In genomic region chr7:62419493-62420360, GRCm38 (mm10) we compare ENCODE assay signal across 8 mouse cellular contexts. TPM values are rescaled to one million over a fixed set of nuclear protein-coding genes. Genes with fewer than 3 reads are reported as not detected.
DNase-seq lines count a peak whose midpoint lies in the region; ATAC-seq and TF ChIP-seq lines count a peak whose summit lies in the region.

Gene Mkrn3, minus strand, starts transcription at chr7:62420139.

- peak within 1 kb of the TSS; percentile 76 for H3K4me2 ChIP-seq in embryonic facial prominence, embryonic 13.5 days
- H3K4me2 ChIP-seq in kidney, embryonic 14.5 days (replicated peaks; ENCODE audit: low read depth, low read length), result peak within 1 kb of the TSS; percentile 58
- H3K4me2 ChIP-seq in midbrain, postnatal 0 days (ENCODE audit: low read depth, low read length, poor library complexity, severe bottlenecking), result peak within 1 kb of the TSS; percentile 63
- H3K4me2 ChIP-seq in stomach, embryonic 16.5 days (ENCODE audit: low read depth, low read length), result peak within 1 kb of the TSS; percentile 75

- peak within 1 kb of the TSS; percentile 64; the same call in 1 of the 2 replicates for H3K27ac ChIP-seq in embryonic facial prominence, embryonic 13.5 days
- H3K27ac ChIP-seq in heart, embryonic 10.5 days, result peak within 1 kb of the TSS; percentile 85
- H3K27ac ChIP-seq in kidney, embryonic 14.5 days (ENCODE audit: low read depth, low read length), result peak within 1 kb of the TSS; percentile 51; the same call in 1 of the 2 replicates
- peak within 1 kb of the TSS; percentile 84 for H3K27ac ChIP-seq in midbrain, postnatal 0 days (ENCODE audit: low read depth, low read length)
- H3K27ac ChIP-seq in stomach, embryonic 16.5 days (ENCODE audit: low read length), result no peak within 1 kb of the TSS; the same call in 1 of the 2 replicates

- peak; percentile 4 to 35 for DNase-seq in spleen, adult 18-20 months
- no peak for DNase-seq in spleen, adult 12 weeks (ENCODE audit: low spot score)
- DNase-seq in heart, embryonic 10.5 days (ENCODE audit: low spot score), result peak; percentile 81
- peak; percentile 53 for DNase-seq in liver
- DNase-seq in midbrain, postnatal 0 days (ENCODE audit: low spot score), result peak; percentile 94

- no peaks in the 10 kb centered on the region for H3K36me3 ChIP-seq in embryonic facial prominence, embryonic 13.5 days
- no peaks in the 10 kb centered on the region for H3K36me3 ChIP-seq in heart, embryonic 10.5 days
- no peaks in the 10 kb centered on the region for H3K36me3 ChIP-seq in kidney, embryonic 14.5 days (ENCODE audit: control insufficient read depth, insufficient read depth, low read length)
- no peaks in the 10 kb centered on the region for H3K36me3 ChIP-seq in midbrain, postnatal 0 days (ENCODE audit: insufficient read depth, low read length)
- H3K36me3 ChIP-seq in stomach, embryonic 16.5 days (ENCODE audit: control insufficient read depth, insufficient read depth, low read length), result no peaks in the 10 kb centered on the region

- H3K4me1 ChIP-seq in embryonic facial prominence, embryonic 13.5 days, result peaks cover 9% of the 10 kb centered on the region
- peaks cover 7% of the 10 kb centered on the region for H3K4me1 ChIP-seq in heart, embryonic 10.5 days
- 0 out of 2 replicates have a peak, but pooled peaks cover 3% of the 10 kb centered on the region for H3K4me1 ChIP-seq in kidney, embryonic 14.5 days (ENCODE audit: control insufficient read depth, insufficient read depth, low read length)
- no peaks in the 10 kb centered on the region for H3K4me1 ChIP-seq in midbrain, postnatal 0 days (ENCODE audit: insufficient read depth, low read length)
- peaks cover 7% of the 10 kb centered on the region; the same call in 1 of the 2 replicates for H3K4me1 ChIP-seq in stomach, embryonic 16.5 days (ENCODE audit: control insufficient read depth, insufficient read depth, low read length)

- H3K9me3 ChIP-seq in embryonic facial prominence, embryonic 13.5 days, result peaks cover 8% of the 10 kb centered on the region
- peaks cover 27% of the 10 kb centered on the region for H3K9me3 ChIP-seq in heart, embryonic 10.5 days
- peaks cover 8% of the 10 kb centered on the region; the same call in 1 of the 2 replicates for H3K9me3 ChIP-seq in kidney, embryonic 14.5 days (ENCODE audit: control insufficient read depth, low read length)
- H3K9me3 ChIP-seq in midbrain, postnatal 0 days (ENCODE audit: low read length), result peaks cover 2% of the 10 kb centered on the region; the same call in 1 of the 2 replicates
- H3K9me3 ChIP-seq in stomach, embryonic 16.5 days (replicated peaks; ENCODE audit: control insufficient read depth, low read length), result no peaks in the 10 kb centered on the region; the same call in 1 of the 2 replicates

- peaks cover 11% of the 10 kb centered on the region for H3K27me3 ChIP-seq in embryonic facial prominence, embryonic 13.5 days
- 0 out of 2 replicates have a peak, but pooled peaks cover 4% of the 10 kb centered on the region for H3K27me3 ChIP-seq in heart, embryonic 10.5 days (ENCODE audit: insufficient read depth, poor library complexity, severe bottlenecking)
- H3K27me3 ChIP-seq in kidney, embryonic 14.5 days (ENCODE audit: control insufficient read depth, insufficient read depth, low read length), result no peaks in the 10 kb centered on the region
- H3K27me3 ChIP-seq in midbrain, postnatal 0 days (ENCODE audit: insufficient read depth, low read length), result no peaks in the 10 kb centered on the region
- no peaks in the 10 kb centered on the region for H3K27me3 ChIP-seq in stomach, embryonic 16.5 days (ENCODE audit: control insufficient read depth, insufficient read depth, low read length)

- 24% methylated on average over 49 of the region's 49 CpGs for WGBS in embryonic facial prominence, embryonic 13.5 days
- 13% methylated on average over 49 of the region's 49 CpGs for WGBS in heart, embryonic 10.5 days
- 21% methylated on average over 48 of the region's 49 CpGs for WGBS in kidney, embryonic 14.5 days
- WGBS in midbrain, postnatal 0 days, result 28% methylated on average over 47 of the region's 49 CpGs
- 22% methylated on average over 49 of the region's 49 CpGs for WGBS in stomach, embryonic 16.5 days

- peak; percentile 74 for ATAC-seq in embryonic facial prominence, embryonic 13.5 days (ENCODE audit: insufficient number of reproducible peaks, insufficient read depth, low FRiP score, low TSS enrichment, low read depth)
- peak; percentile 93 for ATAC-seq in kidney, embryonic 14.5 days (ENCODE audit: low FRiP score, low TSS enrichment)
- peak; percentile 93 for ATAC-seq in midbrain, postnatal 0 days (ENCODE audit: low FRiP score)
- ATAC-seq in stomach, embryonic 16.5 days (ENCODE audit: insufficient read depth, low FRiP score), result peak; percentile 50

- peak within 1 kb of the TSS; percentile 85 for H3K9ac ChIP-seq in embryonic facial prominence, embryonic 13.5 days
- H3K9ac ChIP-seq in kidney, embryonic 14.5 days (ENCODE audit: low read depth, low read length), result peak within 1 kb of the TSS; percentile 77
- H3K9ac ChIP-seq in midbrain, postnatal 0 days (replicated peaks; ENCODE audit: low read length, poor library complexity, severe bottlenecking), result peak within 1 kb of the TSS; percentile 73
- peak within 1 kb of the TSS; percentile 77 for H3K9ac ChIP-seq in stomach, embryonic 16.5 days (ENCODE audit: low read length)

- H3K4me3 ChIP-seq in embryonic facial prominence, embryonic 13.5 days, result peak within 1 kb of the TSS; percentile 68
- peak within 1 kb of the TSS; percentile 76 for H3K4me3 ChIP-seq in heart, embryonic 10.5 days
- peak within 1 kb of the TSS; percentile 74 for H3K4me3 ChIP-seq in kidney, embryonic 14.5 days (ENCODE audit: low read length)
- H3K4me3 ChIP-seq in midbrain, postnatal 0 days (ENCODE audit: low read depth, low read length), result peak within 1 kb of the TSS; percentile 55
- peak within 1 kb of the TSS; percentile 67 for H3K4me3 ChIP-seq in stomach, embryonic 16.5 days (replicated peaks; ENCODE audit: low read length)

- no peak for TF ChIP-seq CTCF in midbrain, postnatal 0 days (IDR thresholded peaks at IDR 0.05)

RNA-seq across cellular contexts. Expression of gene Mkrn3, which starts in this region (rescaled TPM):
- polyA plus RNA-seq in embryonic facial prominence, embryonic 13.5 days (2015; fragmentation: Nextera tagmentation; extraction: Ambion mirVana), result 7.4 and 7.5 TPM in 2 replicates
- 3.3 and 5.5 TPM in 2 replicates for polyA plus RNA-seq in heart, embryonic 10.5 days (2016; fragmentation: Nextera tagmentation; extraction: Ambion mirVana)
- polyA plus RNA-seq in kidney, embryonic 14.5 days (2014; fragmentation: Nextera tagmentation; extraction: Ambion mirVana), result 5.4 TPM in 2 replicates
- total RNA-seq in midbrain, postnatal 0 days (2014; rRNA removed), result 39.5 and 42.4 TPM in 2 replicates
- 30.9 and 31.5 TPM in 2 replicates for polyA plus RNA-seq in midbrain, postnatal 0 days (2015; fragmentation: Nextera tagmentation; extraction: Ambion mirVana)
- 3.2 and 4.0 TPM in 2 replicates for polyA plus RNA-seq in stomach, embryonic 16.5 days (2015; fragmentation: Nextera tagmentation; extraction: Ambion mirVana)
